Mouse (Mus musculus) erythroblast, embryonic 14.5 days (primary cell): ENCODE data around the gene Pitpnm2.

ENCODE experiments used
- GATA1 ChIP-seq: IDR thresholded peaks from 2 replicates; pipeline ENCODE4 v1.6.1; 2012; ENCODE audit warnings: low read length, inconsistent platforms, mixed read lengths
- TAL1 ChIP-seq: IDR thresholded peaks from 3 replicates; pipeline ENCODE4 v1.6.1; 2012; ENCODE audit warnings: low read length, inconsistent platforms, mixed read lengths

DNA sequence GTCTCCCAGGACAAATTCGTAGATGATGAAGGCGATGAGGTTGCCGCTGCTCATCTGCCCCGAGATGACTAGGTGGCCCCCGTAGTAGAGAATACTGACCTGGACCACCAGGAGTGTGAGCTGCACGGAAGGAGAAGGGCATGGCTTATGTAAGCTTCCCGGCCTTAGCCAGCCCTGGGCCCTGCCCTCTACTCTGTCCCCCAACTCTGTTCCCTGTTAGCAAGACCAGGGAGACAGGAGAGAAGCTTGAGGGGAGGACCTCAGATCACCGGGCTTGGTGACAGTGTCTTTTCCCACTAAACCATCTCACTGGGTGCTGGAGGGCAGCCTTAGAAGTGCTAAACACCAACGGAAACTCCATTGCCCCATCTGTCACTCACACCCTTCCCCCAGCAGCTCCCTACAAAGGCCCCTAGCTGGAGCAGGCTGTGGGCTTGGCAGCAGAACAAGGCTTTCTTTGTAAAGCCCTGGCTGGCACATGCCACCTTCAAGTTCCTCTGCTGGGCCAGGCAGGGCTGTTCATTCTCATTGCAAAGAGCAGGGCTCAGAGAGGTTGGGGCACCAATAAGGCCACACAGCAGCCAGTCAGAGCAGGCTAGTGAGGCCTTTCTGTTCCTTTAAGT is 170.7 kb downstream of the Pitpnm2 start:
- TF ChIP-seq TAL1 (no peak), GATA1 (no peak)
